Mouse (Mus musculus) lung, embryonic 14.5 days (tissue): Measurements from ENCODE around the gene Pnp2. TPM values are rescaled to one million over a fixed set of nuclear protein-coding genes. Genes with fewer than 3 reads are reported as not detected.

Experiments
- ATAC-seq: fragments of 200-750 bp; cut with Nextera tagmentation; 2 replicates; pipeline ENCODE4 v1.8.0; 2017; ENCODE audit warnings: mild to moderate bottlenecking, moderate TSS enrichment, moderate library complexity; ENCODE audit not compliant: insufficient read depth
- DNase-seq: peaks from one replicate; pipeline ENCODE4 v3.0.0-alpha.2; 2015
- H3K27ac ChIP-seq: fragments of 300-500 bp; sonication (generic); 2 replicates; pipeline ENCODE4 v1.5.1; 2014; ENCODE audit warnings: low read depth, mild to moderate bottlenecking, moderate library complexity
- H3K27me3 ChIP-seq: fragments of 300-500 bp; sonication (generic); 2 replicates; pipeline ENCODE4 v1.6.1; 2014; ENCODE audit warnings: low read length, control low read depth; ENCODE audit not compliant: insufficient read depth
- H3K36me3 ChIP-seq: fragments of 300-500 bp; sonication (generic); 2 replicates; pipeline ENCODE4 v1.6.1; 2014; ENCODE audit warnings: control low read depth; ENCODE audit not compliant: insufficient read depth
- H3K4me1 ChIP-seq: fragments of 300-500 bp; sonication (generic); 2 replicates; pipeline ENCODE4 v1.6.1; 2014; ENCODE audit warnings: antibody characterized with exemption, control low read depth; ENCODE audit not compliant: insufficient read depth
- H3K4me2 ChIP-seq: fragments of 300-500 bp; sonication (generic); 2 replicates; pipeline ENCODE4 v1.6.1; 2014; ENCODE audit warnings: mild to moderate bottlenecking
- H3K4me3 ChIP-seq: fragments of 300-500 bp; sonication (generic); 2 replicates; pipeline ENCODE4 v1.5.1; 2014; ENCODE audit warnings: low read depth, low read length
- H3K9ac ChIP-seq: fragments of 300-500 bp; sonication (generic); 2 replicates; pipeline ENCODE4 v1.6.1; 2014
- H3K9me3 ChIP-seq: fragments of 300-500 bp; sonication (generic); 2 replicates; pipeline ENCODE4 v1.6.1; 2016; ENCODE audit warnings: low read depth, low read length, control low read depth
- CTCF ChIP-seq: IDR thresholded peaks from 2 replicates; pipeline ENCODE4 v1.5.1; 2016; ENCODE audit warnings: antibody characterized with exemption, low read depth
- WGBS: fragments of 180-500 bp; shearing (Covaris S2); extraction: QIAGEN DNeasy Blood & Tissue Kit; methylation state at CpG from one replicate; pipeline ENCODE4 v1.1.7; 2014; 5-methylcytosine and 5-hydroxymethylcytosine counted together
- polyA plus RNA-seq: library from polyadenylated mRNA; unstranded; fragments of >200 nt; fragmentation: Nextera tagmentation; extraction: Ambion mirVana; gene quantifications from 2 replicates; pipeline ENCODE4 v1.2.1, GENCODE M21; 2014

Gene Pnp2
- polyA plus RNA-seq, 1 experiment from 2014 or later = 0.42 TPM

DNA sequence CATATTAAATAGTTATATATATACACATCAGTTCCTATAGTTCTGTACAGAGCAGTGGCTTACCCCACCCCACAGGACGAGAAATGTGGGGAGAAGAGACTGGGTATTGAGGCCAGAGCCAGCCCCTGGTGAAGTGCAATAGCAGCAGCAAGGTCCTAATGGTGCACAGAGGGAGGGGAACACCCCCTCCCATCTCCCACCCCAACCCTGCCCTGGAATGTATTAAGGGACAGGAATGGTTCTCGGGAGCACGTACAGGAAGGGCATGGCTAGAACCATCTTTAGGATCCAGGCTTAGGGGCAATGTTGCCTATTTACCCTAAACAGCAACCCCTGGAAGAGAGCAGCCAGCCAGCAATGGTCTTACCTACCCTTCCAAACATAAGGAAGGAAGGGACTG, 28.4 kb upstream of the Pnp2 start:
- no peak for TF ChIP-seq CTCF
- no peak overlapping the region for H3K4me3 ChIP-seq
- WGBS = 67% methylated on average over 3 of the region's 3 CpGs
- no peak overlapping the region for H3K27ac ChIP-seq
- H3K4me1 ChIP-seq = no peaks in the 10 kb centered on the region
- no peak overlapping the region for H3K4me2 ChIP-seq
- H3K36me3 ChIP-seq = peaks cover 37% of the 10 kb centered on the region
- ATAC-seq = no peak
- H3K9me3 ChIP-seq = no peaks in the 10 kb centered on the region
- no peak overlapping the region for H3K9ac ChIP-seq
- H3K27me3 ChIP-seq = no peaks in the 10 kb centered on the region
- DNase-seq = no peak

- Histone ChIP-seq H3K4me3 (peak overlapping the region; percentile 97), H3K9me3 (no peaks in the 10 kb centered on the region), H3K9ac (peak overlapping the region; percentile 96), H3K4me2 (peak overlapping the region; percentile 90), H3K4me1 (no peaks in the 10 kb centered on the region), H3K27me3 (no peaks in the 10 kb centered on the region), H3K36me3 (peaks cover 37% of the 10 kb centered on the region), H3K27ac (no peak overlapping the region)
- ATAC-seq = no peak
- WGBS = 14% methylated on average over 10 of the region's 10 CpGs
- no peak for TF ChIP-seq CTCF
- no peak for DNase-seq
These were observed 25.8 kb upstream of the Pnp2 start for GRCm38 (mm10) chr14:50929951-50930350.

GRCm38 (mm10) chr14:50930377-50930753, 25.4 kb upstream of the Pnp2 start:
- peak overlapping the region; percentile 96 for H3K9ac ChIP-seq
- no peaks in the 10 kb centered on the region for H3K4me1 ChIP-seq
- peak overlapping the region; percentile 90 for H3K4me2 ChIP-seq
- peak overlapping the region; percentile 97 for H3K4me3 ChIP-seq
- ATAC-seq (peak; percentile 40), DNase-seq (peak; percentile 53)
- peak overlapping the region; percentile 90 for H3K27ac ChIP-seq
- no peaks in the 10 kb centered on the region for H3K27me3 ChIP-seq
- H3K9me3 ChIP-seq = no peaks in the 10 kb centered on the region
- no peak for TF ChIP-seq CTCF
- peaks cover 37% of the 10 kb centered on the region for H3K36me3 ChIP-seq
- WGBS = under 1% methylated on average over 38 of the region's 38 CpGs

GRCm38 (mm10) chr14:50930754-50931492, 24.9 kb upstream of the Pnp2 start, which contains the start of the genes Pip4p1 and Pnp:
TSS of gene Pip4p1 (minus strand) at chr14:50930856.
TSS of gene Pnp (plus strand) at chr14:50931082.
- Histone ChIP-seq H3K27ac (peak within 1 kb of the TSS; percentile 90), H3K4me2 (peak within 1 kb of the TSS; percentile 90), H3K27me3 (no peaks in the 10 kb centered on the region), H3K36me3 (peaks cover 35% of the 10 kb centered on the region), H3K9me3 (no peaks in the 10 kb centered on the region), H3K4me3 (peak within 1 kb of the TSS; percentile 97), H3K9ac (peak within 1 kb of the TSS; percentile 96), H3K4me1 (no peaks in the 10 kb centered on the region)
- WGBS = under 1% methylated on average over 68 of the region's 68 CpGs
- DNase-seq = peak; percentile 99
- peak; percentile 99 for ATAC-seq
- TF ChIP-seq CTCF = no peak

DNA sequence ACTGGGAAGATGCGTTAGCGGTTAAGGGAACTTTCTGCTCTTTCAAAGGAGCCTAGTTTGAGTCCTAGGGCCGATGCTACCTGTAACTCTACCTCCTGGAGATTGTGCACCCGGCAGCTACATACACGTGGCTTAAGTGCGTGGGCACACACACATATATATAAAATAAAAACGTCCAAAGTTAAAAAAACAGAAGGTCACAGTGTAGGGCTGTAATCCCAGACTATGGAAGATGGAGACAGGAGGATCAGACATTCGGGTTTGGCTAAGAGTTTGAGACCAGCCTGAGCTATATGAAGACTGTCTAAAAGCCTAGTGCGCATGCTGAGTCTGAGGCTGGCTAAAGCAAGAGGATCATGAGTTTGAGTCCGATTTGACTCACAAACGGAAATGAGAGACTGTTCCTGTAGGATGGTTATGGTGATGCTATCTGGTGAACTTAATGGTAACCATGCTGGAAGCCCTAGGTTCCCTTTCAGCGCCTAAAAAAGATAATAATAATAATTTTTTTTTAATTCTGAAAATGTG, 24.2 kb upstream of the Pnp2 start:
- H3K4me2 ChIP-seq = peak overlapping the region; percentile 73
- no peak for TF ChIP-seq CTCF
- peaks cover 28% of the 10 kb centered on the region for H3K36me3 ChIP-seq
- no peaks in the 10 kb centered on the region for H3K27me3 ChIP-seq
- peak overlapping the region; percentile 97 for H3K4me3 ChIP-seq
- peak overlapping the region; percentile 61 for H3K9ac ChIP-seq
- 11% methylated on average over 12 of the region's 12 CpGs for WGBS
- H3K27ac ChIP-seq = peak overlapping the region; percentile 90
- H3K4me1 ChIP-seq = no peaks in the 10 kb centered on the region
- H3K9me3 ChIP-seq = no peaks in the 10 kb centered on the region
- peak; percentile 25 for DNase-seq
- no peak for ATAC-seq

- H3K27ac ChIP-seq = no peak overlapping the region
- no peak overlapping the region for H3K9ac ChIP-seq
- no peak for TF ChIP-seq CTCF
- DNase-seq (no peak), ATAC-seq (no peak)
- H3K9me3 ChIP-seq = no peaks in the 10 kb centered on the region
- H3K4me3 ChIP-seq = no peak overlapping the region
- no peak overlapping the region for H3K4me2 ChIP-seq
- no peaks in the 10 kb centered on the region for H3K4me1 ChIP-seq
- no peaks in the 10 kb centered on the region for H3K36me3 ChIP-seq
- no peaks in the 10 kb centered on the region for H3K27me3 ChIP-seq
- 60% methylated on average over 1 of the region's 1 CpGs for WGBS
These were observed 19.1 kb upstream of the Pnp2 start for GRCm38 (mm10) chr14:50936649-50937048.

GRCm38 (mm10) chr14:50938119-50938908, 17.5 kb upstream of the Pnp2 start:
- H3K4me2 ChIP-seq = no peak overlapping the region
- H3K36me3 ChIP-seq = no peaks in the 10 kb centered on the region
- no peak overlapping the region for H3K4me3 ChIP-seq
- WGBS = 82% methylated on average over 3 of the region's 3 CpGs
- no peak overlapping the region for H3K27ac ChIP-seq
- H3K4me1 ChIP-seq = no peaks in the 10 kb centered on the region
- ATAC-seq = no peak
- H3K9me3 ChIP-seq = no peaks in the 10 kb centered on the region
- H3K27me3 ChIP-seq = no peaks in the 10 kb centered on the region
- no peak for TF ChIP-seq CTCF
- no peak overlapping the region for H3K9ac ChIP-seq
- no peak for DNase-seq
